Mouse (Mus musculus) G1E (cell line): ENCODE measurements around the gene Il1r2. TPM values are rescaled to one million over a fixed set of nuclear protein-coding genes. Genes with fewer than 3 reads are reported as not detected.

Experiments
- ATAC-seq: 2 replicates; pipeline ENCODE4 v1.8.0; 2016; ENCODE audit warnings: mild to moderate bottlenecking; ENCODE audit not compliant: insufficient number of reproducible peaks, poor library complexity, low FRiP score, severe bottlenecking; ENCODE audit errors: extremely low read depth
- DNase-seq: peaks from one replicate; pipeline ENCODE4 v3.0.0; 2012; ENCODE audit warnings: low spot score
- H3K27me3 ChIP-seq: 2 replicates; pipeline ENCODE4 v1.6.1; 2012; ENCODE audit warnings: mild to moderate bottlenecking, low read length, inconsistent platforms; ENCODE audit not compliant: insufficient read depth
- H3K36me3 ChIP-seq: replicated peaks from 2 replicates; pipeline ENCODE3; 2012; ENCODE audit warnings: mild to moderate bottlenecking, inconsistent platforms
- H3K4me1 ChIP-seq: 2 replicates; pipeline ENCODE4 v1.6.1; 2012; ENCODE audit warnings: low read depth, low read length, inconsistent platforms, mixed read lengths; ENCODE audit not compliant: insufficient read depth
- H3K4me3 ChIP-seq: 2 replicates; pipeline ENCODE4 v1.5.1; 2012; ENCODE audit warnings: low read depth, mild to moderate bottlenecking, inconsistent platforms, low read length, moderate library complexity, mixed read lengths
- H3K9me3 ChIP-seq: replicated peaks from 2 replicates; pipeline ENCODE4 v1.6.1; 2012; ENCODE audit warnings: inconsistent platforms
- CTCF ChIP-seq: IDR thresholded peaks from 2 replicates; pipeline ENCODE4 v1.5.1; 2012; ENCODE audit warnings: low read depth, low read length, inconsistent platforms, mixed read lengths
- GATA1 ChIP-seq: IDR thresholded peaks from 2 replicates; pipeline ENCODE4 v1.6.1; 2012; ENCODE audit warnings: borderline replicate concordance, low read length, inconsistent platforms, mixed read lengths
- GATA2 ChIP-seq: IDR thresholded peaks from 2 replicates; pipeline ENCODE4 v1.6.1; 2012; ENCODE audit warnings: low read depth, low read length, inconsistent platforms, borderline replicate concordance
- POLR2AphosphoS5 ChIP-seq: IDR thresholded peaks from 2 replicates; pipeline ENCODE4 v1.6.1; 2012; ENCODE audit warnings: low read depth, low read length, inconsistent platforms; ENCODE audit not compliant: insufficient replicate concordance
- TAL1 ChIP-seq: conservative IDR thresholded peaks from 2 replicates; pipeline ENCODE4 v1.6.1; 2012; ENCODE audit warnings: low read depth, low read length, inconsistent platforms, mixed read lengths
- polyA plus RNA-seq: library from polyadenylated mRNA; stranded (reverse); fragments of >175 nt; gene quantifications from 2 replicates; pipeline ENCODE4 v1.2.3, GENCODE M21; 2012
- total RNA-seq, 2 experiments: library from RNA; stranded (forward) in 1 of 2; stranded (reverse) in 1 of 2; fragments of 200-1000 nt in 1 of 2; fragments of >200 nt in 1 of 2; fragmentation: Nextera tagmentation in 1 of 2; gene quantifications; 2 replicates each; pipeline ENCODE4 v1.2.3; 2014 to 2017

Gene Il1r2
- total and polyA plus RNA-seq, 3 experiments, result 0.49 TPM; not detected in 2

- Histone ChIP-seq H3K9me3 (no peaks in the 10 kb centered on the region), H3K36me3 (no peaks in the 10 kb centered on the region), H3K27me3 (peaks cover 7% of the 10 kb centered on the region; the same call in 1 of the 2 replicates), H3K4me1 (no peaks in the 10 kb centered on the region), H3K4me3 (no peak overlapping the region)
- no peak for TF ChIP-seq CTCF
- no peak for TF ChIP-seq TAL1
- TF ChIP-seq POLR2AphosphoS5, result no peak
- no peak for TF ChIP-seq GATA2
- TF ChIP-seq GATA1, result no peak
- no peak for ATAC-seq
- DNase-seq, result no peak
Measured at GRCm38 (mm10) chr1:40094601-40095304, 20.9 kb downstream of the Il1r2 start.

- no peak for ATAC-seq
- H3K9me3 ChIP-seq, result no peaks in the 10 kb centered on the region
- no peaks in the 10 kb centered on the region for H3K36me3 ChIP-seq
- TF ChIP-seq GATA2, result no peak
- peak; percentile 57; the same call in 1 of the 2 replicates for TF ChIP-seq CTCF
- H3K27me3 ChIP-seq, result peaks cover 7% of the 10 kb centered on the region; the same call in 1 of the 2 replicates
- H3K4me3 ChIP-seq, result no peak overlapping the region
- no peaks in the 10 kb centered on the region for H3K4me1 ChIP-seq
- no peak for DNase-seq
Measured at GRCm38 (mm10) chr1:40095585-40095984, 21.7 kb downstream of the Il1r2 start.

- no peak for ATAC-seq
- H3K36me3 ChIP-seq, result no peaks in the 10 kb centered on the region
- DNase-seq, result no peak
- no peak overlapping the region for H3K4me3 ChIP-seq
- H3K27me3 ChIP-seq, result peaks cover 6% of the 10 kb centered on the region; the same call in 1 of the 2 replicates
- no peaks in the 10 kb centered on the region for H3K9me3 ChIP-seq
- TF ChIP-seq TAL1 (no peak), POLR2AphosphoS5 (no peak), GATA2 (no peak), CTCF (no peak), GATA1 (no peak)
- H3K4me1 ChIP-seq, result no peaks in the 10 kb centered on the region
Measured at GRCm38 (mm10) chr1:40106306-40106705, 32.4 kb downstream of the Il1r2 start.

- H3K9me3 ChIP-seq, result no peaks in the 10 kb centered on the region
- no peak for DNase-seq
Measured at GRCm38 (mm10) chr1:40106719-40107118, 32.8 kb downstream of the Il1r2 start.

GRCm38 (mm10) chr1:40107971-40108749 is 34.3 kb downstream of the Il1r2 start:
- Histone ChIP-seq H3K36me3 (no peaks in the 10 kb centered on the region), H3K9me3 (no peaks in the 10 kb centered on the region), H3K27me3 (peaks cover under 1% of the 10 kb centered on the region; the same call in 1 of the 2 replicates), H3K4me1 (no peaks in the 10 kb centered on the region), H3K4me3 (no peak overlapping the region)
- ATAC-seq (no peak), DNase-seq (no peak)
- TF ChIP-seq POLR2AphosphoS5 (no peak), GATA1 (no peak), CTCF (no peak), GATA2 (no peak), TAL1 (no peak)

More at GRCm38 (mm10) chr1:40106719-40107118, 32.8 kb downstream of the Il1r2 start:
- no peaks in the 10 kb centered on the region for H3K4me1 ChIP-seq
- ATAC-seq, result no peak
- H3K36me3 ChIP-seq, result no peaks in the 10 kb centered on the region
- H3K27me3 ChIP-seq, result peaks cover 4% of the 10 kb centered on the region
- TF ChIP-seq GATA1 (no peak), CTCF (no peak), TAL1 (no peak), POLR2AphosphoS5 (no peak), GATA2 (no peak)
- no peak overlapping the region for H3K4me3 ChIP-seq

GRCm38 (mm10) chr1:40109736-40110135 is 35.9 kb downstream of the Il1r2 start:
- no peak for ATAC-seq
- no peak for DNase-seq
- no peaks in the 10 kb centered on the region for H3K9me3 ChIP-seq
- TF ChIP-seq POLR2AphosphoS5 (no peak), GATA2 (no peak), GATA1 (no peak), TAL1 (no peak), CTCF (no peak)
- H3K27me3 ChIP-seq, result no peaks in the 10 kb centered on the region; the same call in 1 of the 2 replicates
- H3K4me1 ChIP-seq, result no peaks in the 10 kb centered on the region
- no peaks in the 10 kb centered on the region for H3K36me3 ChIP-seq
- no peak overlapping the region for H3K4me3 ChIP-seq
